Mouse (Mus musculus) bone marrow, adult 2 months (tissue): ENCODE measurements around the gene Ap2b1.

Source experiments
- CTCF ChIP-seq: fragments of 200-500 bp; IDR thresholded peaks from 2 replicates; pipeline ENCODE4 v1.5.1; 2011; ENCODE audit warnings: low read length, control low read depth; ENCODE audit not compliant: control insufficient read depth, insufficient read depth
- POLR2A ChIP-seq: fragments of 200-500 bp; IDR thresholded peaks from 2 replicates; pipeline ENCODE4 v1.6.1; 2011; ENCODE audit warnings: low read depth, mild to moderate bottlenecking, control low read depth, low read length, borderline replicate concordance; ENCODE audit not compliant: control insufficient read depth

GRCm38 (mm10) chr11:83443824-83444223 lies 145.0 kb downstream of the Ap2b1 start:
- TF ChIP-seq POLR2A (no peak), CTCF (no peak)
